Mouse (Mus musculus): Measurements from ENCODE around the gene Ccdc136. TPM values are rescaled to one million over a fixed set of nuclear protein-coding genes. Genes with fewer than 3 reads are reported as not detected.

The Ccdc136 gene
- polyA plus RNA-seq, 3 experiments from 2014 or later: 0.65 to 1.1 (median 1.0) TPM

DNA sequence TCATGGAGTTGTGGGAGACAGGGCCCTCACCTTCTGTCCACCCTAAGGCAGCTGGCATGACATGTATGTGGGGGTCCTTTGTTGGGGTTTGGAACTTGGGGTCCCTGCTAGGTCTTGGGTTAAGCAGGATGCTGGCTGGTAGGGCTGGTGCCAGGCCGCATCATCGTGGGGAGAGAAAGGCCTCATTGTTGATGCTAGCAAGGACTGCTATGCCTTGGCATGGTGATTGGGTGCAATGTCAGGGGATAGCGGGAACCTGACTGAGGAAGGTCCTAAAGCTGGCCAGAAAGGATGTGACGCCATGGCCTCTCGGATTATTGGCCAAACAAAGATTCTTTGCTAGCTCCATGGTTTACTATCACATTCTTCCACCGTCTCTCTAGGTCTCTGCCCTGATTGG, 43.7 kb downstream of the Ccdc136 start:
- ATAC-seq: no peak

DNA sequence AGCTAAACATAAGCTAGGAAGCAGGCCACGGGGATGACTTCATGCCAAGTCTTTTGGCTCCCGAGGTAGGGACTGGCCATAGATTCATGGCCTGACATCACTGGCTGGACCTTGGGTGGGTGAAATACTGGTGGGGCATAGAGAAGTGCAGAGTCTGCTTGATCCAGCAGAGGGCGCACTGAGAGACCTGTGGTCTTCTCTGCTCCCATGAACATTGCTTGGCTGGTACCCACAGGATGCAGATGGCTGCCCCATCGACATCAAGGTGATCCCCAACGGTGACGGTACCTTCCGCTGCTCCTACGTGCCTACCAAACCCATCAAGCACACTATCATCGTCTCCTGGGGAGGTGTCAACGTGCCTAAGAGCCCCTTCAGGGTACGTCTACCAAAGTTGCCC, 48.7 kb downstream of the Ccdc136 start:
- no peak for ATAC-seq

DNA sequence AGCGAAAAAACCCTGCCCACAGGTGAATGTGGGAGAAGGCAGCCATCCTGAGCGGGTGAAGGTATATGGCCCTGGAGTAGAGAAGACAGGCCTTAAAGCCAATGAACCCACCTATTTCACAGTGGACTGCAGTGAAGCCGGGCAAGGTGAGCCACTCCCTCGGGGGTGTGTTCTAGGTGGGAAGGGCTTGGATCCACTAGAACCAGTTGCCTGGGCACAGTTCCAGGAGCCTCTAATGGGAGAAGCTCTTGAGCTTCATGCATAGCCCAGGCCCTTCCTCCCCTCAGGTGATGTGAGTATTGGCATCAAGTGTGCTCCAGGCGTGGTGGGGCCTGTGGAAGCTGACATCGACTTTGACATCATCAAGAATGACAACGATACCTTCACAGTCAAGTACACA, 49.2 kb downstream of the Ccdc136 start:
- ATAC-seq: no peak

DNA sequence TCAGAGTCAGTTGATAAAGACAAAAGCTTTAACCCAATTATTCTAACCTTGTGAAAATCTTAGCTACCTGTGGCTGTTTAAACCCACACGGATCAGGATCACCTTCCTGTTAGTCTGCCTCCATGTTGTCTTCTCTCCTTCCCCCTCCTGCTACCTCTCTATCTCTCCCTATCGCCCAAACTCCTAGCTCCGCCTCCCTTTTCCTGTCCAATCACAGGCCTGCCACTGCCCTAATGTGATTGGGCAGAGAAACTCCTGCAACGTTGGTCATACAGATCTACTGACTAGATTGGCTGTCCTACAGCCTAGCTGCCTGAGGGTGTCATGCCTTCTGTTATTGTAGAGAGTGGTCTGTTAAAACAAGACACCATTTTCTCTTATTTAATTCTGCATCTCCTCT, 53.7 kb downstream of the Ccdc136 start:
- no peak for ATAC-seq

DNA sequence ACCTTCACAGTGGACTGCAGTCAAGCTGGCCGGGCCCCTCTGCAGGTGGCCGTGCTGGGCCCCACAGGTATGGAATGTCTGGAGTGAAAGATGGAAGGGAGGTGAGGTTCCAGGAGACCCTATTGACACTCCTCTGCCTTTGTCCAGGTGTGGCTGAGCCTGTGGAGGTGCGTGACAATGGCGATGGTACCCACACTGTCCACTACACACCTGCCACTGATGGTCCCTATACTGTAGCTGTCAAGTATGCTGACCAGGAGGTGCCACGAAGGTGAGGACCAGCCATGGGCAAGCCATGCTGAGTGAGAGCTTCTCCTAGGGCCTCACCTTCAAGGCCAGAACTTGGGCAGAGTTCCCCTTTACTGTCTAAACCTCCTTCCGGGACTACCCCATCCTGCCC, 54.6 kb downstream of the Ccdc136 start:
- ATAC-seq: no peak

DNA sequence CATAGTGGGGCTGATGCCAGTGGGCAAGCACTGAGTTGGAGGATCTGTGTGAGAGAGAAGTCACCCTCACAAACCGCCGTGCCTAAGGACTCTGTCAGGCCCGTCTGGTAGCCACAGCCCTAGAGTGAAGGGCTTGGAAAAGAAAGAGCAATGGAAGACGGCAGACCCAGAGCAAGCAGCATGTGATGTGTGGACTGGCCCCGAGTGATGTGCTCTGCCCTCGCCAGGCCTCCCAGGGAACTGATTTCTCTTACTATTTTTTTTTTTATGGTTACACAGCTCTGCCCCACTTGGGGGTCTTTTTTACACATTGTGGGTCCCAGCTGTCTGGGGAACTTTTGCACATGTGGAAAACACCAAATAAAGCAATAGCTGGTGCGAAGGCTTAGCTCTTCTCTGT, 65.4 kb downstream of the Ccdc136 start:
- ATAC-seq: no peak

DNA sequence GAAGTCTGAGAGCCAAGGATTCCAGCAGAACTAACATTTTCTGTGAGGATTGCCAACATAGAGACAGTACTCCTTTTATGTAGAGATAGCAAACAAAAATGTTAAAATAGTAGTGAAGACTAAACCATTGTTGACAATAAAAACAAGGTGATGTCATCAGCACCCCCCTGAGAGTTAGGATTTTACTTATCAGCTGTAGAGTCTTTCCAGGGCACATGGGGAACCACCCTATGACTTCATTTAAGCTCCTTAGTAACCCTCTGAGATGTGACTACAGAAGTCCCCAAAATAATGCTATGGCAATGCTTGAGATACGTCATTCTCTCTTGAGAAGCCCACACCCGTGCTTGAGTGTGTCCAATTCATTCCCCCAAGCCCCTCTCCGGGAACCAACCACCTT, 67.3 kb downstream of the Ccdc136 start:
- no peak for ATAC-seq

DNA sequence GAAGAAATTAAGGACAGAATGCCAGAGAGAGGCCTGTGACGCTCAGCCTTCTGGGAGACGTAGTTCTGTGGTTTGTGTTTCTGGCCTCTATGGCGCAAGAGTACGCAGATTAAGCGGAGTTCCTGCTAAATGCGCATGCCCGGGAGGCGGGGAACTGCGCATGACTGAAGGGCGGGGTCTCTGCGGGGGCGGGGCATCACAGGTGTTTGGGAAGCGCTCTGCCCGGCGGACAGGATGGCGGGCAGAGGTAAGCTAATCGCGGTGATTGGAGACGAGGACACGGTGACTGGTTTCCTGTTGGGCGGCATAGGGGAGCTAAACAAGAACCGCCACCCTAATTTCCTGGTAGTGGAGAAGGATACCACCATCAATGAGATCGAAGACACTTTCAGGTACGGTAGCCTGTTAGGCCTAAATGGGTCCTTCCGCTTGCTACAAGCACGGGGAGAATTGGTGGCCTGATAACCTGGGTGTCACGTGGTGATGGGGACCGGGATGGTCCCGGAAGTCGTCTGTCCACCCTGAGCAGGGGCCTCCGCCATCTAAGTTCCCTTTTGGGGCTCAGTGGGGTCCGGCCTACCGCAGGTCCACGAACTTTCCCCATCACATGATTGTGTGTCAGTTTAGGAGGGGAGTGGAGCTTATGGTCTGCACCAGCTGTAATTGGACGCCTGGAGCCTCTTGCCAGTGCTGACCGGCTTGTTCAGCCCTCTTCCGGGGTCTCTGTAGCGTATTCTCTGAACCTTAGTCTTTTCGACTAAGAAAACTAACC, 71.7 kb downstream of the Ccdc136 start, which contains the start of gene Atp6v1f:
TSS of gene Atp6v1f (plus strand) at position 136 of the 772 bp plus-strand sequence.
- ATAC-seq: peak; percentile 85

DNA sequence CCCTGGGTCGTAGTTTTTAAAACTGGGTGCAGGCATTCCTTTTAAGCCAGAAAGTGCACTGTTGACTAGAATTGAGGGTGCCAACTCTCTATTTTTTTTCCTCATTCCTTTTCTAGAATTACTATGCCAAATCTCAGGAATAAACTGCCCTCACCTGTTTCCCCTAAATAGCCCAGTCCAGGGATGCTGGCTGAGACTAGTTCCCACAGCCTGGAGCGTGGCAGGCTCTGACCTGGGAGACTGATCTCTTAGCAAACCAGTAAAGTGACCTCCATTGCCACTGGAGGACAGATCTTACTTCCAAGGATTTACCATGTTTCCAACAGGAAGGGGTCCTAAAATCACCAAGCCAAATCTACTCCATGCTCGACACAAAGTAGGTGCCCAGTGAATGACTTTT, 72.7 kb downstream of the Ccdc136 start:
- no peak for ATAC-seq

DNA sequence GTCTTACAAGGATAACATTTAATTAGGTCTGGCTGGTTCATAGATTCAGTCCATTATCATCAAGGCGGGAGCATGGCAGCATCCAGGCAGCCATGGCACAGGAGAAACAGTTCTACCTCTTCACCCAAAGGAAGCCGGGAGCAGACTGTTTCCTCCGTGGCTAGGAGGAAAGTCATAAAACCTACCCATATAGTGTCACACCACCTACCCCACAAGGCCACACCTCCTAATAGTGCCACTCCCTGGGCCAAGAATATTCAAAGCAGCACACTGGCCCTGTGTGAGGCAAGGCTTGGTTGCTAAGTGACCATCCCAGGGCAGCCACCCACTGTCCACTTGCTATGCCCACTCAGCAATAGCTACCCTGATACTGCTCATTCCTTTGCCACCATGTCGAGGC, 75.0 kb downstream of the Ccdc136 start, which contains the start of gene Atp6v1fnb:
TSS of gene Atp6v1fnb (plus strand) at position 301 of the 400 bp plus-strand sequence.
- ATAC-seq: no peak

DNA sequence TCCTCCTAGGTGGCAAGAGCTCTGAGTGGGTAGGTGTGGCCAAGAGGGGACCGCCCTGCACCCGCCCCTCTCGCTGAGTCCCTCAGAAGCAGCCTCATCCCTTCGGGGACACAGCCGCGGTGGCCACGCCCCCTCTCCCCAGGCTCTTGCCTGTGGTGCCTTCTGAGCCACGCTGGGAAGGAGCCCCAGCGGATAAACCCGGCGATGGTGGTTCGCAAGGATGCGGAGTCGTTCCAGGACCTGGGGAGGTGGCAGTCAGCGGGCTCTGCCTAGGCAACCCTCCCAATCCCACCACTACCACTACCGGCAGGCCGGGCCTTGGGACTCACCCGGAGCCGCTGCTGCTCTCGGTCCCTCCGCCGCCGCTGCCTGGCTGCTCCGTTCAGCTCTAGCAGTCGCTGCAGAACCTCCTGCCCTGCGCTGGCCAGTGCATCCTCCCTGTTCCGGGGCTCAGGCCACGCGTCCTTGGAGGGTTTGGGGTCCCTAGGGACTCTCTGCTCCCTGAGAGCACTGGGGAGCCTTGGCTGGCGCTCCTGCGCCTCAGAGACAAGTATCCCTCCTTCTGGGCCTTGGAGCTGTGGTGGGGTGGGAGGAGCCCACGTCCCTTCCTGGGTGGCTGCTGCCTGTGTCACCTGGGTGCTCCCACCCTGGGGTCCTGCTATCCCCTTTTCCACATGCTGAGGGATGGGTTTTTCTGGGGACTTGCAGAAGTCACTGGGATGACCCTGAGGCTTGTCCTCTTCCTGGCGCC, 78.0 kb downstream of the Ccdc136 start:
- ATAC-seq: peak; percentile 88

DNA sequence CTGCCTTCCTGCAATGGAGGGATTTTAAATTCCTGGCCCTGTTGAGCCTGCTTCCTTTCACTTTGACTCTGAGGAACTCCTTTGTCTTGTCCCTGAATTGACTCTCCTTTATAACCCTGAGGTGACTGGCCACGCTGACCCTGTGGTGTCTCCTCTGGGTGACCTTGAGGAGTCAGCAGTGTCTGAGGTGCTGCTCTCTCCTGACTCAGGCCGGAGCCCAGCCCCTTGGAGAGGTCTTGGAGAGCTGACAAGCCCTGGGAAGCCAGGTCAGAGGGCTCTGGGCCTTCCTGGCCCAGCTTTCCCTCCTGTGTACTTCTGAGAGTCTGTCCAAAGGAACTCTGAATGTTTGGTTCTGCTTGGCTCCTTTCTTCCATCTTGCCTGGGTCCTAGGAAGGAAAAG, 78.6 kb downstream of the Ccdc136 start:
- no peak for ATAC-seq

Other genes with a start within 250 kb of the Ccdc136 start
- 10 to 100 TPM; 51.7 to 58.2 (median 54.8) TPM for gene Rbm28, start 231.3 kb upstream of the Ccdc136 start, polyA plus RNA-seq (2017; shearing (Covaris generic))
- gene Prrt4, start 216.7 kb upstream of the Ccdc136 start, polyA plus RNA-seq (2017; shearing (Covaris generic)): not detected
- 10 to 100 TPM; 10.7 to 21.0 (median 14.8) TPM for gene Impdh1, start 179.9 kb upstream of the Ccdc136 start, polyA plus RNA-seq (2017; shearing (Covaris generic))
- gene Hilpda, start 123.8 kb upstream of the Ccdc136 start, polyA plus RNA-seq (2017; shearing (Covaris generic)): 10 to 100 TPM; 19.9 to 29.7 (median 25.6) TPM
- under 1 TPM in 1 of 3 experiments, not detected in 2; 0.50 TPM for gene Fam71f2, start 116.7 kb upstream of the Ccdc136 start, polyA plus RNA-seq (2017; shearing (Covaris generic))
- gene Fam71f1, start 77.2 kb upstream of the Ccdc136 start, polyA plus RNA-seq (2017; shearing (Covaris generic)): not detected
- 10 to 100 TPM; 60.2 to 63.2 (median 62.6) TPM for gene Calu, start 48.2 kb upstream of the Ccdc136 start, polyA plus RNA-seq (2017; shearing (Covaris generic))
- under 1 TPM; 0.38 to 0.66 (median 0.66) TPM for gene Opn1sw, start 7.8 kb upstream of the Ccdc136 start, polyA plus RNA-seq (2017; shearing (Covaris generic))
- gene Flnc, start 36.9 kb downstream of the Ccdc136 start, polyA plus RNA-seq (2017; shearing (Covaris generic)): not detected
- gene Atp6v1f, start 71.4 kb downstream of the Ccdc136 start, polyA plus RNA-seq (2017; shearing (Covaris generic)): 100 to 1,000 TPM; 332 to 391 (median 358) TPM
- not detected for gene Atp6v1fnb, start 75.1 kb downstream of the Ccdc136 start, polyA plus RNA-seq (2017; shearing (Covaris generic))
- under 1 TPM in 1 of 3 experiments, not detected in 2; 0.16 TPM for gene Kcp, start 111.6 kb downstream of the Ccdc136 start, polyA plus RNA-seq (2017; shearing (Covaris generic))
- gene Irf5, start 130.3 kb downstream of the Ccdc136 start, polyA plus RNA-seq (2017; shearing (Covaris generic)): 10 to 100 TPM; 19.2 to 26.7 (median 20.9) TPM
- gene Tnpo3, start 213.6 kb downstream of the Ccdc136 start, polyA plus RNA-seq (2017; shearing (Covaris generic)): 10 to 100 TPM; 67.2 to 86.7 (median 75.6) TPM

All from inflammation-experienced regulatory T-cells, adult 6 months (primary cell).